Mouse (Mus musculus) urinary bladder, postnatal 36 days (tissue): ENCODE measurements around the gene Armh1.
"Not testable (repeated sequence)": the region's sequence is repeated elsewhere in the genome, so short reads cannot be mapped to it uniquely, and the experiment has no call there.

ENCODE experiments used
- DNase-seq, 2 experiments: peaks; one replicate each; pipeline ENCODE4 v3.0.0; 2022; ENCODE audit warnings: low spot score in 2 of 2, mixed read lengths in 1 of 2

The Armh1 gene

DNA sequence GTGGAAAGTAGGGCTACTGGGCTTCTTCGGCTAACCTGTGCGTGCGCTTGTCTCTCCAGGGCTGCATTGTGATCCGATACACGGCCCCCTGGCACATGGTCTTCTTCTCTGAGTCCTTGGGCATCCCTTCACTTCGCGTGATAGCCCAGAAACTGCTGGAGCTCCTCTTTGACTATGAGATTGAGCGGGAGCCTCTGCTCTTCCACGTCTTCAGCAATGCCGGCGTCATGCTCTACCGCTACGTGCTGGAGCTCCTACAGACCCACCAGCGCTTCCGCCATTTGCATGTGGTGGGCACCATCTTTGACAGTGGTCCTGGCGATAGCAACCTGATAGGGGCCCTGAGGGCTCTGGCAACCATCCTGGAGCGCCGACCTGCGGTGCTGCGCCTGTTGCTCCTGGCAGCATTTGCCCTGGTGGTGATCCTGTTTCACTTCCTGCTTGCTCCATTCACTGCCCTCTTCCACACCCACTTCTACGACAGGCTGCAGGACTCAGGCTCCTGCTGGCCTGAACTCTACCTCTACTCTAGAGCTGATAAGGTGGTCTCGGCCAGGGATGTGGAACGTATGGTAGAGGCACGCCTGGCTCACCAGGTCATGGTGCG is 16.0 kb upstream of the Armh1 start:
- DNase-seq = no peak

DNA sequence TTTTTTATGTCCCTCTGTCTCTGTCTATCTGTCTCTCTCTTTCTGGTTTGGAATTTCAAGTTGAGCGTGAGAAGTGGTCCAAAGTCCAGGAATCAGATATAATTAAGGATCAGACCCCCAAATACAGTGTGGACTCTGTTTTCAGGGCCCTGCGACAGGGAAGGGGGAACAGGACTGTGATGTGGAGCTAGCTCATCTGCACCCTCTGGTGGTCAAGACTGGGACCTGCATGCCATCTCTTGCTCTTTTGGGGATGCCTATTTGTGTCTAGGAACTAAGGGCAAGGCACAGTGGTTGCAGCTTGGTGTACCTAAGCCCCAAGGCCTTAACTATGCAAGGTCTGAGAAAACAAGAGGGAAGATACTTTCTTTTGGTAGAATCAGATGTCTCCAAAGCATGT is 15.4 kb upstream of the Armh1 start:
- peak; percentile 56 to 72 for DNase-seq

DNA sequence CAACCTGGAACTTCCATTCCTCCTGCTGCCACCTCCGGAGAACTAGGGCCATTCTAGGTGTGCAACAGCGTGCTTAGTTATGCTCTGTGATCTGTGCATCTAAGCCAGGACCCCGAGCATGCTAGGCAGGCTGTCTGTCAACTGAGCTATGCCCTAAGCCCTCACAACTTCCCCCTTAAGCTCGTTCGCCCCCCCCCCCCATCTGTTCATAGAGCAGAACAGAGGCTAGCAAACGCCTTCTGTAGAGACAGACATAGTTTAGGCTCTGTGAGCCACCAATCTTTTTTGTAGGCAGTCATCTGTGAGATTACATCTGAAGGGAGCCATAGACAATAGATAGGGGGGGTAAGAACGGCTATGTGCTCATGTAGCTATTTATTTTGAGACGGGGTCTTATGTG is 11.1 kb upstream of the Armh1 start:
- DNase-seq = no peak

DNA sequence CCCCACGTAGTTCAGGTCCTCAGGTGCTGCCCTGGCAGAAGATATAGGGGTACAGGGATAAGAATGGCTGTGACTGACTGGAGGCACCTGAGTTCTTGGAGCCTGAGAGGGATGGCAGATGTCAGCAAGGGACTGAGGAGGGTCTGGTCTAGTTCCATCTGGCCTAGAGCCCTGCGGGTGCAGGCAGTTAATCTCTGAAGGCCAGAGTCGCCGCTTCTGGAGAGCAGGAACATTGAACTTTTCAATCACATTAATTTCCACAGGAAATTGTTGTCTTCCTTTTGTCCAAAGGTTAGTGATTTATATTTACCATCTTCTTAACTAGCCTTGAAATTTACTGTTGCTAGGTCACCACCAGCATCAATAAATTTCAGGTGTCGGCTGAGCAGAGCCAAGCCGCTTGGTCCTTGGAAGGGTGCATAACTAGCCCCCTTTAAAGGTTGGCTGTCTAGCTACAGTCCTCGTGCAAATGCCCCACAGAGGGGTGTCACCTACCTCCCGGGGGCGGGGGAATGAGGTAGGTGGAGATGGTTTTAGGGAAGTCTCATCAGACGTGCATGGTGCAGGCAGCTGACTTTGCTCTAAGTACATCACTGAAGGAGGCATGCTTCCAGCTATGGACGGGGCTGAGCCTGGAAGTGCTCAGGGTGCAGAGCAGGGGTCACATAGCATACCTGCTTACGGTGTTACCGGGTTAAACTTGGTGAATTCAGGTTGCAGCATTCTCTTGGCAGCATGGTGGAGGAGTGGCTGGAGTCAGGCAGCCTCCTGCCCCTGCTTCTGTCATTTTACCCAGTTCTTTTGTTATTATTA is 10.4 kb upstream of the Armh1 start:
- DNase-seq = no peak

DNA sequence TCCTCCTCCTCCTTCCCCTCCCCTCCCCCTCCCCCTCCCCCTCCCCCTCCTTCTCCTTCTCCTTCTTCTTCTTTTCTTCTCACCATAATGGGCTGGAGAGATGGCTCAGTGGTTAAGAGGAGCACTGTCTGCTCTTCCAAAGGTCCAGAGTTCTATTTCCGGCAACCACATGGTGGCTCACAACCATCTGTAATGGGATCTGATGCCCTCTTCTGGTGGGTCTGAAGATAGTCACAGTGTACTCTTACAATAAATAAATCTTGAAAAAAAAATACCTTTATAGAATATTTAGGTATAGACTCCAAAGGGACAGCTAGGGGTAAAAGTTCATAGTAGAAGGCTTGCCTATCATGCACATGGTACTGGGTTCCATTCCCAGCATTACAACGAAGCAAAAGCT is 9.3 kb upstream of the Armh1 start:
- no peak for DNase-seq

DNA sequence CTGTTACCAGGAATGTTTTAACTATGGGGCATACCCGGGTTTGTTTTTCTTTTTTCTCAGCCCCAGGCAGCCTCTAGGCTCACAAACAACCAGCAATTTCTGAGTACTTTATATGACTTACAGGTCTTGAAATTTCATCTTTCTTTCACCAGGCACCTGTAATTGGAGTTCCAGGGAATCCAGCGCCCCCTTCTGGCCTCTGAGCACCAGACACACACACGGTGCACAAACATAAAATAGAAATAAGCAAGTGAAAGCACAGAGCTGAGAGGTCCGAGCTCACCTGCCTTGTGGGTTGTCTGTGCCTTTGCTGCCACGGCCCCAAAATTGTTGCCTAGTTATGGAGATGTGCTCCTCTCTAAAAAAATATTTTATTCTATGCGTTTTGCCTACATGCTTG is 8.0 kb upstream of the Armh1 start:
- not testable (repeated sequence) for DNase-seq

DNA sequence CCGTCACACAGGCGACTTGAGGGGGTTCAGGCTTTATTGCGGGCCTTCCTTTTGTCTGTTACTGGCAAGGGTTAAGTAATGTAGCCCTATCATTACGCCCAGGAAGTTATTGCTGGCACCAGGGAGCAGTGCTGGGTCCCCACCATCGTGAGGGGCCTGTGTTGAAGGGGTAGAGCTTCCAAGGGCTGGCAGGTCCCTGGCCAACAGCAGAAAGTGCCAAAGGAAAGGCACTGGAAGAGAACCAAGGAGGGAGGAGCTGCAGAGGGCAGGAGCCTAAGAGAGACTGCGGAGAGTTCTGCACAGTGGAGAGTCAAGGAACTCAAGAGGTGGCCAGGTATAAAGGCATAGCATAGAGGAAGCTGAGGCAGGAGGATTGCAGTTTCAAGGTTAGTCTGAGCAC is 2.7 kb upstream of the Armh1 start:
- DNase-seq = no peak

DNA sequence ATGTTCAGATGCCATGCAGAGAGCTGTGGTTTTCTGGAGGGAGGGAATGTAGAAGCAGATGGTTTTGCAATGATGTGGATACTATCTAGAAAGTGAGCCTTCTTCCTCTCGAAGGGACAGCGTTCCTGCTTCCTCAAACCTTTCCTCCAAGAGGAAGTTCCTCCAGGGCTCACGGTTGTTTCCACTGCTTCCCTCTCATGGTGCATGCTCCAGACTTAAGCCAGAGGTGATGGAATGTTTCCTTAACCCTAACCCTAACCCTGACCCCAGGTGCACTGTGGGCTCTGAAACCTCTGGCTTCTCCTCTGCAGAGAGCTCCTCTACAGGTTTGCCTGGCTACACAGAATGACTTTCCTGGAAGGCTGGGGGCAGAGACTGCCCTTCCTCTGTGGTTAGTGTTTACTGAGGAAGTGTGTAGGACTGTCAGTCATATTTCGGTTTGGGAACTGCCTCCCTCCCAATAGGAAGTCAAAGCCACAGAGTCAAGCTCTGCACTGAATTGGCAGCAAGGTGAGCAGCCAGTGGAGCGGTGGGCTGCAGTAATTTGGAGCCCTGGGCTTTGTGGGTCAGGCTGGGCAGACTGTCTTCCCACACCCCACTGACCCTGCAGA is 2.2 kb upstream of the Armh1 start:
- no peak for DNase-seq

DNA sequence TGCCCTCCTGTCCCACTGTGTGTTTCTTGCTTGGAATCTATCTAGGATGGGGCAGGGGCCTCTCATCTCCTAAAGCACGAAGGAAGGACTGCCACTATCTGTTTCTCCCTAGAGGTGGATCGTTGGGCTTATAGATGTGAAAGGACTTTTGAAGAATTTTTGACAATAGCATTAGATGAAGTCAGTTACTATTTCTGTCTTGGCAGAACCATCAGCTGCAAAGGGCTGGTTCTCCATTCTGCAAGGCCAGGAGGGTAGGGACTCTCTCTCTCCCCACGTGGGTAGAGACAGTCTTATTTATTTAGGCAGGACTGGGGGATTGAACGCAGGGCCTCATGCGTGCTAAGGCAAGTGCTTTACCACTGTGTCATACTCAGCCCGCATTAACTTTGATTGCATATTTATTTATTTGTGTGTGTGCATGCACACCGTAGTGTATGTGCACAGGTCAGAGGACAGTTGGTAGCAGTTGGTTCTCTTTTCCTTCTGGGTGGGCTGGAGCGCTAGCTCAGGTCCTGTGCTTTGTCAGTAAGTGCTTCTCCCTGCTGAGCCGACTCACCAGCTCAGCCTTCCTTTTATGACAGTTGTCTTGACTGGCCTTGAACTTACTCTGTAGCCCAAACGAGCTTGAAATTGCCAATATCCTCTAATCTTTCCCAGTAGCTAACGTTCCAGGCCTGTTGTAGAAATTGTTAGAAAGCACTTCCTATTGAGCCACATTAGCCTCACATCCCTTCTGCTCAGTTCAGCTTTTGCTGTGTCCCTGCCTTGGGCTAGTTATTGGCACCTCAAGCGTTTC is 1.5 kb upstream of the Armh1 start:
- DNase-seq = no peak

DNA sequence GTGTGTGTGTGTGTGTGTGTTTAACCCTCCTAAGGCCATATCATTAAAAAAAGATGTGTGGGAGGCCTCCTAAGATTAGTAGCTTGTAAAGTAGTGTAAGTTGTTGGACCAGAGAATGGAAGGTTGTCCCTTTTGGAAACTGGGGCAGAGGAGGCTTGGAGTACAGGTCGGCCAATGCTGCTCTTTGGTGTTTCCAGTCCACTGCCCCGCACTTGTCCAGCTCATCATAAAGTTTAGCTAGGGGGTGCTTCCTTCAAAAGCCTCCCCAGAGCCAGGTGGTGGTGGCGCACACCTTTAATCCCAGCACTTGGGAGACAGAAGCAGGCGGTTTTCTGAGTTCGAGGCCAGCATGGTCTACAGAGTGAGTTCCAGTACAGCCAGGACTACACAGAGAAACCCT is 830 bp upstream of the Armh1 start:
- no peak for DNase-seq

DNA sequence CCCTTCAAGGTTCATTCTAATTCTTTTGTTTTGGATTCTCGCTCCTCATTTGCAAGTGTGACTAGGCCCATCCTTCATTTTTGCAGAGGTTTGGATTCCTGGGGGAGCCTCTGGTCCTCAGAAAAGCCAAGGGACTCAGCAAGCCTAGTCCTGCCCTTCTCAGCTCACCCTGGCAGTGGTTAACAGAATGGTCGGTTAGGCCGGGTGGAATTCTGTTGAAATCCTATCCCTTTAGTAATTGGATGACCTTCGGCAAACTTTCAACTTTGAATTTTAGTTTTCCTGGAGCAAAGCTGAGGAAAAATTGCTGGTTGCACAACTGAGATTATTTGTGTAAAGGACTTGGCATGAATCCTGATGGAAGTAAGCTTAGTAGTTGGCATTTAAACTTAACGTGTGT is 426 bp upstream of the Armh1 start:
- DNase-seq = peak; percentile 22 to 38

DNA sequence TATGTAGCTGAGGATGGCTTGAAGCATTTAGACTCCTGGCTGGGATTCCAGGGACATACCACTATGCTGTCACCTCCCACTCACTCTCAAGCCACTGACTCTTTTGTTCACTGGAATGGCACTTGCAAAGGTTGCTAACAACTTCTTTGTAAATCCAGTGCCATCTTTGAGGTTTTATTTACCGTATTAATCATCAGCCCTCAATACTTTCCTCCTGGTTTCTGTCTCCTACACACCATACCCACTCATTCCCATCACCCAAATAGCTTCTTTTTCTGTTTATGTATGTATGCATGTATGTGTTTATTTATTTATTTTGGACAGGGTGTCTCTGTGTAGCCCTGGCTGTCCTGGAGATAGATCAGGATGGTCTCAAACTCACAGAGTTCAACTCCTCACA is 943 bp downstream of the Armh1 start:
- DNase-seq = no peak

DNA sequence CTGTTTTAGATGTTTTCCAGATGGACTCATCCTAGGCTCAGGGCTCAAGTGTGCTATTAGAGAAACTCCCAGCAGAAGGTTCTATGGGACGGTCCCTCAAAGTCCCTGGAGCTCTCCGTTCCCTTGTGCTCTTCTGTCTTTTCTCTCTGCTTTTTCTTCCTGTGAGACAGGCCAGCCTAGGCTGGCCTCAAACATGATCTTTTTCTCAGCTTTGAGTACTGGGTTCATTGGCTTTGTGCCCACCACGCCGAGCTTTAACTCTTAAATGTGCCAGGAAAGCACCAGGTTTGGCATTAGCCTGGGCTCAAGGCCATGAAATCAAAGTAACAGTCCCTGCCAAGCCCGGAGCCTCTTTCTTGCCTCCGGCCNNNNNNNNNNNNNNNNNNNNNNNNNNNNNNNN is 11.1 kb downstream of the Armh1 start:
- DNase-seq = peak in 1 of 2 experiments; percentile 27

DNA sequence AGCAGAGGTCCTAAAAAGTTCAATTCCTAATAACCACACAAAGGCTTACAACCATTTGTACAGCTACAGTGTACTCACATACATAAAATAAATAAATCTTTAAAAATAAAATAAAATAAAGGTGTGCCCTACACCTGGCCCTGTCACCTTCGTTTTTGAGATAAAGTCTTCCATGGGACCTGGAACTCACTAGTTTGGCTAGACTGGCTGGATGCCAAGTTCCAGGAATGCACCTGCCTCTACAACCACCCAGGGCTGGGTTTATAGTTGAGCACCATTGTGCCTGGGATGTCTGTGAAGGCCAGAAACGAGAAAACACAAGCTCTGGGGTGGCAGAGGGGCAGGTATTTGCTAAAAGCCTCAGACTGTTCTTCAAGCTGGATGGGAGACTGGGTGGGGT is 12.8 kb downstream of the Armh1 start:
- no peak for DNase-seq

DNA sequence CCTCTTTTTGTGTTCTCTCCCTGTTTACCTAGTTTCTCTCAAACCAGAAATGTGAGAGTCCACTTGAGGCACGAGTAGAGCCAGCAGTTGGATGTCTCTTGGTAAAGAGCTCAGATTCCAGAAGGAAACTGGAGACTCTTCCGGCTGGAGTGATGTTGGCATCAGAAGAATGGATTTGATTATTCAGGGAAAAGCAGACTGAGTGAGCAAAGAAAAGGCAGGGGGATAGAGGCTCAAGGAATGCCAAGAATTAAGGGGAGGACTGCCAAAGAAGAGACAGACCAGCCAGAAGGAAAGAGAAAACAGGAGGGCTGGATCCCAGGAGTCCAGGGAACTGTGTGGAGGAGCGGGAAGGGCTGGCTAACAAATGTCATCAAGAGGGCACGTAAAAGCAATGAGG is 16.1 kb downstream of the Armh1 start:
- no peak for DNase-seq

DNA sequence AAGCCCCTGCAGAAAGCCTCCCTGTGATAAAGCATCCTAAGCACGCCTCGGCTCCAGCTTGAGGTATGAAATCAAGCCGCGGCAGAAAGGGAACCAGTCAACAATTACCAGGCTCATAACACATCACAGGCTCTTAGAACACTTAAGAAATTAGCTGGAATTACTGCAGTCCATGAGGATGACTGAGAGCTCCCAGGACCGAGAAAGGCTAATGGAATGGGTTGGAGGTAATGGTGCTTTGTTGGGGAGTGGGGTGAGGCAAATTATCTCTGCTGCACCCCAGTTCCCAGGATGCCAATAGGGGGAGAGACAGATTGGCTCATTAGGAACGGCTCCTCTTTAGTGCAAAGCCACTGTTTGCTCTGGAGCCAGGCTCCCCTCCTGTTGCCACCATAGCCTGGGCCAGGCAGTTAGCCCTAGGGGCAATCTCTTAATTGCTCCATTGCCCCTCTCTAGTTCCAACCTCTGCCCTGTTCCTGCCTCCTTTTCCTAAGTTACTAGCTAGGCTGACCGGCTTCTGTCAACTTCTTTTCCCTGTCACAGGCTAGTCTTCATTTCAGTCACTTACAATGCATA is 17.7 kb downstream of the Armh1 start:
- no peak for DNase-seq

DNA sequence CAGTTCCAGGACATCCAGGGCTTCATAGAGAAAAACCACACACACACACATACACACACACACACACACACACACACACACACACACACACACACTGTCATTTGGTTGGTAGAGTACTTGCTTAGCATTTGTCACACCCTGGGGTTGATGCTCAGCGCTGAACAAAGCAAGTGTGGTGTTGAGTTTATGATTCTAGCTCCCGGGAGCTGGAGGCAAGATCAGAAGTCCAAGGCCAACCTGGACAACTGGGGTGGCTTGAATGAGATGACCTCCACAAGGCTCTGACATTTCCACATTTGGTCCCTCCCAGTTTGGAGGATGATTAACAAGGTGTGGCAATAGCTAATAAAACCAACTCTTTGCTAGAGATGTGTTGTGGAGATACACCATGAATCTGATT is 20.7 kb downstream of the Armh1 start:
- no peak for DNase-seq

DNA sequence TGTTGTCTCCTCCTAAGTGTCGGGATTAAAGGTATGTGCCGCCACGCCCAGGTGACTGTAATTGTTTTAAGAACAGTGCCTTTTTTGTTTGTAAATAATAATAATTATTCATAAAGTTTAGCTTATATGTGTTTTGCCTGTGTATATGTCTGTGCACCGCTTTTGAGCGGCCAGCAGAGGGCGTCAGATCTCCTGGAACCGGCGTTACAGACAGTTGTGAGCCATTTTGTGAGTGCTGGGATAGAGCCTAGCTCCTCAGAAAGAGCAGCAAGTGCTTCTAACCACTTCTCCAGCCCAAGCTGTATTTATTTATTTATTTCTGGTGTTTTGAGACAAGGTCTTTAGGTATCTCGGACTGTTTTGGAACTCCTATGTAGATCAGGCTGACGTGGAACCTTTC is 21.6 kb downstream of the Armh1 start:
- no peak for DNase-seq

DNA sequence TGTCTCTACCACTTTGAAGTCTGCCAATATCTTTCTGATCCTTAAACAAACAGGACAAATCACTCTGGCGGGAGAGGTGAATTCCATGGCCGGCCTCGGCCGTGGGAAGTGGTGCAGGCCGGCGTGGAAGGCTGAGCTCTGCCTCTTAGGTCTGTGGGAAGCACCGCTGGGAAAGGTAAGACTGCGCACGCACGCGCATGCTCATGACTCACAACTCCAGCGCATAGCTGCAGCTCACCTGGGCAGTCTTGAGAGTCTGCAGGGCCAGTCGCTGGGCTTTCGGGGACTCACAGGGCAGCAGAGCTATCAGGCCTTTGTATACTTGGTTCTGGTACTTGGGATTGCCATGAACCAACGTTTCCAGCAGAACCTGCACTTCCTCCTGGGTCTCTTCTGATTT is 22.3 kb downstream of the Armh1 start:
- peak in 1 of 2 experiments; percentile 23 for DNase-seq

DNA sequence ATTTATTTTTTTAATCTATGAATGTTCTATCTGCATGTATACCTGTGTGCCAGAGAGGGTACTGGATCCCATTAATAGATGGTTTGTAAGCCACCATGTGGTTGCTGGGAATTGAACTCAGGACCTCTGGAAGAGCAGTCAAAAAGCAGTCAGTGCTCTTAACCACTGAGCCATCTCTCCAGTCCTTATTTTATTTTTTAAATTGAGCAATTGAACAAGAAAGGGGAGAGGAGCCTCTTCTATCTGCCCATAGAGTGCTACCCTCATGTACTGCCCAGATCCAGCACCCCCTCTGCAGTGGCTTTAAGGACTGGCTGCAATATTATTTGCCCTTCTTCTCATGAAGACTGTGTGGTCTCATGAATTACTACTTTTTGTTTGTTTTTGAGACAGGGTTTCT is 26.7 kb downstream of the Armh1 start:
- DNase-seq = no peak

DNA sequence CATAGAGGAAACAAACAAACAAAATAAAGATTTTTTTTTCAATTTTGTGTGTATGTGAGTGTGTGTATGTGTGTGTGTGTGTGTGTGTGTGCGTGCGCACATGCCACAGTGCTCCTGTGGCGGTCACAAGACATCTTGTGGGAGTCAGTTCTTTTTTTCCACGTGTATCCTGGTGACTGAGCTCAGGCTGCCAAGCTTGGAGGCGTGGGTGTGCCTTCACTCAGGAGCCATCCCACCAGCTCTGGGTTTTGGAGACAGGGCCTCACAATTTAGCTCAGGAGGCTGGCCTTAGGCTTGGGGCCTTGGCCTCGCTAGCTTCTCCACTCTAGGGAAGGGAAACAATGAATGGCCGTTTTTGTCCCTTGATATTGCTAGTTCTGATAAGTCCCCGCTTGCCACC is 27.8 kb downstream of the Armh1 start:
- DNase-seq = no peak

DNA sequence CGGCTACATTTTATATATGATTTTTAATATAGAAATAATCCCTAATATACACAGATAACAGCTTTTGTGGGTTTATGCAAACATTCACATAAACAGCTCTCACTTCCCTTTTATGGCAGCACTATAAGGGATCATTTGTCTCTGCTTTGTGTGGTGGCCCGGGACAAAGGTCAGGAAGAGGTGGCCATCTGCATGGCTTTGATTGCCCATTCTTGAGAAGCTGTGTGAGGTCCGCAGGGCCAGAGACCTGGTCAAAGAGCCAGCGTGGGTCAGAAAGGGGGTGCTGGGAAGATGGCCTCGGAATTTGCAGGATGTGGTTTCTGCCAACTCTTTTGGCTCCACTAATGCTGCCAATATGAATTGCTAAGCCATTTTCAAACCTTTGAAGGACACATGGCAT is 28.9 kb downstream of the Armh1 start:
- no peak for DNase-seq
